Mouse (Mus musculus): ENCODE measurements around the gene Noct. TPM values are rescaled to one million over a fixed set of nuclear protein-coding genes. Genes with fewer than 3 reads are reported as not detected.

The Noct gene
- polyA plus RNA-seq, 1 experiment from 2014 or later = 10.0 TPM

- H3K27me3 ChIP-seq (replicated peaks; ENCODE audit: control insufficient read depth, insufficient read depth, low read length) = no peaks in the 10 kb centered on the region
- H3K4me3 ChIP-seq (ENCODE audit: low read depth, low read length) = peak overlapping the region; percentile 99
- H3K4me2 ChIP-seq (ENCODE audit: low read depth, low read length) = peak overlapping the region; percentile 76
- H3K27ac ChIP-seq (replicated peaks; ENCODE audit: low read depth, low read length) = peak overlapping the region; percentile 99
- 2% methylated on average over 35 of the region's 75 CpGs for WGBS
- H3K9ac ChIP-seq (ENCODE audit: low read depth, low read length) = peak overlapping the region; percentile 95
- no peaks in the 10 kb centered on the region for H3K9me3 ChIP-seq (ENCODE audit: control insufficient read depth, low read length)
- 0 out of 2 replicates have a peak, but pooled peaks cover 4% of the 10 kb centered on the region for H3K4me1 ChIP-seq (ENCODE audit: control insufficient read depth, insufficient read depth, low read length)
- peak; percentile 64 for ATAC-seq (ENCODE audit: low read depth)
- no peaks in the 10 kb centered on the region for H3K36me3 ChIP-seq (ENCODE audit: control insufficient read depth, insufficient read depth, low read length)
- DNase-seq (ENCODE audit: low spot score) = peak; percentile 94
These were observed 53.2 kb downstream of the Noct start for GRCm38 (mm10) chr3:51277201-51278150.

GRCm38 (mm10) chr3:51278433-51278832 lies 54.2 kb downstream of the Noct start:
- Histone ChIP-seq H3K4me3 (ENCODE audit: low read depth, low read length) (no peak overlapping the region), H3K4me1 (ENCODE audit: control insufficient read depth, insufficient read depth, low read length) (0 out of 2 replicates have a peak, but pooled peaks cover 4% of the 10 kb centered on the region), H3K9me3 (ENCODE audit: control insufficient read depth, low read length) (no peaks in the 10 kb centered on the region), H3K27me3 (replicated peaks; ENCODE audit: control insufficient read depth, insufficient read depth, low read length) (no peaks in the 10 kb centered on the region), H3K27ac (replicated peaks; ENCODE audit: low read depth, low read length) (no peak overlapping the region), H3K9ac (ENCODE audit: low read depth, low read length) (no peak overlapping the region), H3K36me3 (ENCODE audit: control insufficient read depth, insufficient read depth, low read length) (no peaks in the 10 kb centered on the region), H3K4me2 (ENCODE audit: low read depth, low read length) (peak overlapping the region; percentile 76; the same call in 1 of the 2 replicates)
- ATAC-seq (ENCODE audit: low read depth) = no peak
- 71% methylated on average over 4 of the region's 4 CpGs for WGBS
- DNase-seq (ENCODE audit: low spot score) = no peak

DNA sequence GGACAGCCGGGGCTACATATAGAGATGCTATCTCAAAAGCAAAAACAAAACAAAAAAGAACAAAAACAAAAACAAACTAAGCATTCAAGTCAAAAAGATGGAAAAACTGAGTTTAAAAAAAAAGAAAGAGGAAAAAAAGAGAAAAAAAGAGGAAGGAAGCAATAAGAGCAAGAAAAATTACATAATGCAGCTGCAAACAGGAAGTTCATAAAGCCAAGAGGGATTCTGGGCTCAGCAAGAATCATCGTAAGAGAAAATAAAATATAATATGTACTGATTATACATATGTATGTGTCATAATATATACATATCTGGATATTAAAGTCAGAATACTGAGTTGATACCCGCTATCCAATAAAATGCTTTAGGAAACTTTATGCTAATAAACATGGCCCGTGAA lies 57.5 kb downstream of the Noct start:
- Histone ChIP-seq H3K27ac (replicated peaks; ENCODE audit: low read depth, low read length) (no peak overlapping the region), H3K4me1 (ENCODE audit: control insufficient read depth, insufficient read depth, low read length) (no peaks in the 10 kb centered on the region), H3K4me2 (ENCODE audit: low read depth, low read length) (no peak overlapping the region), H3K36me3 (ENCODE audit: control insufficient read depth, insufficient read depth, low read length) (no peaks in the 10 kb centered on the region), H3K9me3 (ENCODE audit: control insufficient read depth, low read length) (no peaks in the 10 kb centered on the region), H3K27me3 (replicated peaks; ENCODE audit: control insufficient read depth, insufficient read depth, low read length) (no peaks in the 10 kb centered on the region), H3K9ac (ENCODE audit: low read depth, low read length) (no peak overlapping the region), H3K4me3 (ENCODE audit: low read depth, low read length) (no peak overlapping the region)
- no peak for ATAC-seq (ENCODE audit: low read depth)
- DNase-seq (ENCODE audit: low spot score) = no peak
- 89% methylated on average over 4 of the region's 4 CpGs for WGBS

GRCm38 (mm10) chr3:51284375-51284774 lies 60.1 kb downstream of the Noct start:
- Histone ChIP-seq H3K27ac (replicated peaks; ENCODE audit: low read depth, low read length) (no peak overlapping the region), H3K4me2 (ENCODE audit: low read depth, low read length) (no peak overlapping the region), H3K4me1 (ENCODE audit: control insufficient read depth, insufficient read depth, low read length) (no peaks in the 10 kb centered on the region), H3K36me3 (ENCODE audit: control insufficient read depth, insufficient read depth, low read length) (no peaks in the 10 kb centered on the region), H3K9me3 (ENCODE audit: control insufficient read depth, low read length) (no peaks in the 10 kb centered on the region), H3K9ac (ENCODE audit: low read depth, low read length) (no peak overlapping the region), H3K27me3 (replicated peaks; ENCODE audit: control insufficient read depth, insufficient read depth, low read length) (no peaks in the 10 kb centered on the region), H3K4me3 (ENCODE audit: low read depth, low read length) (no peak overlapping the region)
- WGBS = 70% methylated on average over 1 of the region's 1 CpGs
- no peak for DNase-seq (ENCODE audit: low spot score)
- no peak for ATAC-seq (ENCODE audit: low read depth)

DNA sequence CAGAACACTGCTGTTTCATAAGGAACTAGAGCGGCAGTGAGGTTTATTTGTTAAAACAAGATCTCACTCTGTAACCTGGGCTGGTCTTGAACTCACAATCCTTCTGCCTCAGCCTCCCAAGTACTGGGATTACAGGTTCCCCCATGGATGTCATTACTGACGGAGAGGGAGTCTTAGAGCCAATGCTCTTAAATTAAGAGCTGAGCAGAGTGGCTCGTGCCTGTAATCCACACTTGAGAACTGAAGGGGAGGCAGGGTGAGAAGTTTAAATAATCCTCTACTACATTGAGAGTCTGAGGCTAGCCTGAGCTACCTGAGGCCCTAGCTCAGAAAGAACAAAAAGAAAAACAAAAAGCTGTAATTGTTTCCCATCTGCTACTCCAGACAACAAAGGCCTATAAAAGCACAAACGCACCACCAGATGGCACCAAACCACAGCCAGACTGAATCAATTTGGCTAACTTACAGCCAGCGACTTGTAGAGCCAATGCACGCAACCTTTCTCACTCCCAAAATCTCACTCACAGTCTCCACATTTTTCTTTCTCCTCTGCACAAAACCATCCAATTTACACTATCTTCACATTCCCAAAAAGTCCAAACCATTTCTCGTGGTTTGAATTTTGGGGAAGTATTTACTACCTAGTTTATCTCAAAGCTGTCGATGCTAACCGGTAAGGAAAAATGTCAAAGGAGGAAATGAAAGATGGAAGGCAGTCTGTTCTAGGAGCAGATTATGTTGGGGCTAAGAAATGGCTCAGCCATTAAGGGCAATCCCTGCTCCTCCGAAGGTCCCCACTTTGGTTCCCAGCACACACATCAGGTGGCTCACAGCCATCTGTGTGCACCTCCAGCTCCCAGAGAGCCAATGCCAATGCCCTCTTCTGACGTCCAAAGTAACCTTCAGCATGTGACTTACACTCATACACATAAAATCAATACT lies 64.9 kb downstream of the Noct start:
- ATAC-seq (ENCODE audit: low read depth) = 0 out of 2 replicates have a peak, but pooled peaks have one; percentile 62
- H3K4me1 ChIP-seq (ENCODE audit: control insufficient read depth, insufficient read depth, low read length) = no peaks in the 10 kb centered on the region
- H3K9me3 ChIP-seq (ENCODE audit: control insufficient read depth, low read length) = no peaks in the 10 kb centered on the region
- no peaks in the 10 kb centered on the region for H3K36me3 ChIP-seq (ENCODE audit: control insufficient read depth, insufficient read depth, low read length)
- H3K27me3 ChIP-seq (replicated peaks; ENCODE audit: control insufficient read depth, insufficient read depth, low read length) = no peaks in the 10 kb centered on the region
- H3K4me3 ChIP-seq (ENCODE audit: low read depth, low read length) = no peak overlapping the region
- no peak overlapping the region for H3K27ac ChIP-seq (replicated peaks; ENCODE audit: low read depth, low read length)
- no peak overlapping the region for H3K4me2 ChIP-seq (ENCODE audit: low read depth, low read length)
- 51% methylated on average over 11 of the region's 11 CpGs for WGBS
- DNase-seq (ENCODE audit: low spot score) = peak; percentile 90
- H3K9ac ChIP-seq (ENCODE audit: low read depth, low read length) = no peak overlapping the region

- no peak overlapping the region for H3K4me3 ChIP-seq (ENCODE audit: low read depth, low read length)
- no peak for ATAC-seq (ENCODE audit: low read depth)
- H3K36me3 ChIP-seq (ENCODE audit: control insufficient read depth, insufficient read depth, low read length) = no peaks in the 10 kb centered on the region
- no peaks in the 10 kb centered on the region for H3K27me3 ChIP-seq (replicated peaks; ENCODE audit: control insufficient read depth, insufficient read depth, low read length)
- H3K27ac ChIP-seq (replicated peaks; ENCODE audit: low read depth, low read length) = no peak overlapping the region
- H3K9ac ChIP-seq (ENCODE audit: low read depth, low read length) = no peak overlapping the region
- no peaks in the 10 kb centered on the region for H3K9me3 ChIP-seq (ENCODE audit: control insufficient read depth, low read length)
- H3K4me2 ChIP-seq (ENCODE audit: low read depth, low read length) = no peak overlapping the region
- no peaks in the 10 kb centered on the region for H3K4me1 ChIP-seq (ENCODE audit: control insufficient read depth, insufficient read depth, low read length)
- no peak for DNase-seq (ENCODE audit: low spot score)
- 46% methylated on average over 2 of the region's 2 CpGs for WGBS
These were observed 70.0 kb downstream of the Noct start for GRCm38 (mm10) chr3:51294251-51294650.

DNA sequence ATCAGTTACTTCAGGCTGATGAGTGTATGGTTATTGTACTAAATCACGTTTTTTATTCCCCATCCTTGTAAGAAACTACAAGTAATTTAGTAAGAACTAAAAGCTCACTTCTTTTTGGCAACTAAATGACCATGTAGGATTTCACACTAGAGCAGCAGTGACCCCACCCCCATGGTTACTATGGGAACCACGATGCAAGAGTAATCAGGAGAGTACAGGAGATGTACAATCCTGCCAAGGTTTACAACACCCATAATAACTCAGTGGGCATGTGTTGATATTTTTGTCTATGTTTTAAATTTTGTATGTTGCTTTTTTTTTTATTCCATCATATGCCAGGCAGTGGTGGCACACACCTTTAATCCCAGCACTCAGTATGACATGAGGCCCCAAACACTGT lies 71.0 kb downstream of the Noct start:
- no peak for DNase-seq (ENCODE audit: low spot score)
- 80% methylated on average over 2 of the region's 2 CpGs for WGBS
- Histone ChIP-seq H3K9me3 (ENCODE audit: control insufficient read depth, low read length) (no peaks in the 10 kb centered on the region), H3K4me2 (ENCODE audit: low read depth, low read length) (no peak overlapping the region), H3K27me3 (replicated peaks; ENCODE audit: control insufficient read depth, insufficient read depth, low read length) (no peaks in the 10 kb centered on the region), H3K4me1 (ENCODE audit: control insufficient read depth, insufficient read depth, low read length) (no peaks in the 10 kb centered on the region), H3K27ac (replicated peaks; ENCODE audit: low read depth, low read length) (no peak overlapping the region), H3K36me3 (ENCODE audit: control insufficient read depth, insufficient read depth, low read length) (no peaks in the 10 kb centered on the region), H3K4me3 (ENCODE audit: low read depth, low read length) (no peak overlapping the region), H3K9ac (ENCODE audit: low read depth, low read length) (no peak overlapping the region)
- ATAC-seq (ENCODE audit: low read depth) = no peak

- no peak overlapping the region for H3K9ac ChIP-seq (ENCODE audit: low read depth, low read length)
- no peak for DNase-seq (ENCODE audit: low spot score)
- no peaks in the 10 kb centered on the region for H3K4me1 ChIP-seq (ENCODE audit: control insufficient read depth, insufficient read depth, low read length)
- H3K4me3 ChIP-seq (ENCODE audit: low read depth, low read length) = no peak overlapping the region
- ATAC-seq (ENCODE audit: low read depth) = no peak
- H3K27ac ChIP-seq (replicated peaks; ENCODE audit: low read depth, low read length) = no peak overlapping the region
- no peaks in the 10 kb centered on the region for H3K36me3 ChIP-seq (ENCODE audit: control insufficient read depth, insufficient read depth, low read length)
- H3K9me3 ChIP-seq (ENCODE audit: control insufficient read depth, low read length) = no peaks in the 10 kb centered on the region
- WGBS = 77% methylated on average over 1 of the region's 1 CpGs
- no peak overlapping the region for H3K4me2 ChIP-seq (ENCODE audit: low read depth, low read length)
- no peaks in the 10 kb centered on the region for H3K27me3 ChIP-seq (replicated peaks; ENCODE audit: control insufficient read depth, insufficient read depth, low read length)
These were observed 72.5 kb downstream of the Noct start for GRCm38 (mm10) chr3:51296790-51297189.
